ENCODE assay signal across 17 mouse cellular contexts in genomic region chr9:14596858-14597257, GRCm38 (mm10). TPM values are rescaled to one million over a fixed set of nuclear protein-coding genes. Genes with fewer than 3 reads are reported as not detected.
DNase-seq lines count a peak whose midpoint lies in the region; ATAC-seq and TF ChIP-seq lines count a peak whose summit lies in the region.
"Had no signal": no experiment of that assay in that cellular context is flagged by ENCODE, and none has a peak within 500 bp of the region (broad histone marks: within the 10 kb centered on the region; RNA-seq: fewer than 3 reads in every experiment).

No protein-coding gene starts in this region.

- H3K9ac ChIP-seq in heart, embryonic 11.5 days (ENCODE audit: low read depth, low read length): no peak overlapping the region
- no peak overlapping the region for H3K9ac ChIP-seq in forebrain, postnatal 0 days
- H3K9ac ChIP-seq: embryonic facial prominence, embryonic 13.5 days; forebrain, embryonic 12.5 days; lung, embryonic 14.5 days had no signal

- H3K4me3 ChIP-seq in heart, embryonic 11.5 days (ENCODE audit: low read depth, low read length): no peak overlapping the region
- no peak overlapping the region for H3K4me3 ChIP-seq in forebrain, postnatal 0 days (ENCODE audit: low read depth, low read length)
- H3K4me3 ChIP-seq: embryonic facial prominence, embryonic 13.5 days; forebrain, embryonic 12.5 days had no signal

- no peaks in the 10 kb centered on the region for H3K9me3 ChIP-seq in heart, embryonic 11.5 days (replicated peaks; ENCODE audit: control insufficient read depth, low read length)
- no peaks in the 10 kb centered on the region for H3K9me3 ChIP-seq in forebrain, postnatal 0 days (ENCODE audit: low read length)
- H3K9me3 ChIP-seq: embryonic facial prominence, embryonic 13.5 days; forebrain, embryonic 12.5 days had no signal

- ATAC-seq in heart, embryonic 11.5 days (replicated peaks; ENCODE audit: insufficient number of reproducible peaks, low FRiP score, low TSS enrichment): no peak
- no peak for ATAC-seq in forebrain, postnatal 0 days

- TF ChIP-seq CTCF in forebrain, postnatal 0 days (IDR thresholded peaks at IDR 0.05; ENCODE audit: low read depth): no peak

- H3K4me1 ChIP-seq in heart, embryonic 11.5 days (ENCODE audit: control insufficient read depth, insufficient read depth, low read length): peaks cover 37% of the 10 kb centered on the region
- H3K4me1 ChIP-seq in forebrain, postnatal 0 days (ENCODE audit: insufficient read depth): no peaks in the 10 kb centered on the region
- H3K4me1 ChIP-seq: forebrain, embryonic 12.5 days had no signal

- peaks cover 20% of the 10 kb centered on the region for H3K36me3 ChIP-seq in heart, embryonic 11.5 days (ENCODE audit: control insufficient read depth, insufficient read depth, low read length)
- peaks cover 32% of the 10 kb centered on the region for H3K36me3 ChIP-seq in forebrain, postnatal 0 days (ENCODE audit: insufficient read depth)

- H3K27ac ChIP-seq in heart, embryonic 11.5 days (ENCODE audit: low read depth, low read length): peak overlapping the region; percentile 70
- H3K27ac ChIP-seq in forebrain, postnatal 0 days (ENCODE audit: low read depth, low read length): no peak overlapping the region
- H3K27ac ChIP-seq: embryonic facial prominence, embryonic 13.5 days; forebrain, embryonic 12.5 days had no signal

- DNase-seq in heart, adult 11 months: no peak
- DNase-seq in lung, adult 18-20 months: peak; percentile 40 to 64
- DNase-seq in lung, postnatal 10 days: no peak
- DNase-seq in gastrocnemius, postnatal 10 days: peak; percentile 29
- DNase-seq in lung, postnatal 36 days: peak; percentile 54
- DNase-seq in forebrain, postnatal 0 days: no peak
- DNase-seq in adrenal gland, postnatal 25 days: no peak
- DNase-seq: B cell, adult 2 months; cerebellum, adult 9-10 months; kidney, adult 8-10 months; kidney, postnatal 25 days; lung, embryonic 14.5 days; thymus, postnatal 36 days had no signal

- 80% methylated on average over 7 of the region's 7 CpGs for WGBS in heart, embryonic 11.5 days (ENCODE audit: insufficient replicate concordance)
- 84% methylated on average over 7 of the region's 7 CpGs for WGBS in forebrain, postnatal 0 days

- H3K4me2 ChIP-seq in heart, embryonic 11.5 days: no peak overlapping the region
- no peak overlapping the region for H3K4me2 ChIP-seq in forebrain, postnatal 0 days (ENCODE audit: low read depth)
- H3K4me2 ChIP-seq: embryonic facial prominence, embryonic 13.5 days; forebrain, embryonic 12.5 days; lung, embryonic 14.5 days had no signal

- no peaks in the 10 kb centered on the region for H3K27me3 ChIP-seq in heart, embryonic 11.5 days (ENCODE audit: control insufficient read depth, insufficient read depth, low read length)
- no peaks in the 10 kb centered on the region for H3K27me3 ChIP-seq in forebrain, postnatal 0 days (ENCODE audit: insufficient read depth, low read length)
- H3K27me3 ChIP-seq: embryonic facial prominence, embryonic 13.5 days; forebrain, embryonic 12.5 days had no signal

RNA-seq across cellular contexts. Expression of gene Amotl1, which starts 48.0 kb away (rescaled TPM):
- polyA plus RNA-seq in heart, embryonic 11.5 days (2014; fragmentation: Nextera tagmentation; extraction: Ambion mirVana): 21.3 and 23.8 TPM in 2 replicates
- 100 to 1,000 TPM; 271 to 282 TPM for total RNA-seq in gastrocnemius, postnatal 10 days (2021)
- 21.8 and 31.4 TPM in 2 replicates for total RNA-seq in forebrain, postnatal 0 days (2014; rRNA removed)
- polyA plus RNA-seq in forebrain, postnatal 0 days (2015; fragmentation: Nextera tagmentation; extraction: Ambion mirVana): 3.1 and 5.2 TPM in 2 replicates
- total RNA-seq in adrenal gland, postnatal 25 days (2021): 28.5 and 36.1 TPM in 2 replicates
- total RNA-seq: megakaryocyte-erythroid progenitor cell, adult 5-6 weeks had no signal

Comparison
In these comparisons a context has a peak if more than half of its experiments do, and no peak if none do; other contexts are left out.
1. DNase-seq: peak in lung, adult 18-20 months (2 of 2), gastrocnemius, postnatal 10 days (single experiment) and lung, postnatal 36 days (single experiment); none in heart, adult 11 months (single experiment), lung, postnatal 10 days (single experiment), forebrain, postnatal 0 days (single experiment) and adrenal gland, postnatal 25 days (single experiment).